Mouse (Mus musculus) myocyte (in vitro differentiated cells): ENCODE measurements around the gene Eif3i. TPM values are rescaled to one million over a fixed set of nuclear protein-coding genes. Genes with fewer than 3 reads are reported as not detected.

Experiments
- H3K27me3 ChIP-seq: one replicate; pipeline ENCODE4 v1.6.1; 2011; ENCODE audit not compliant: control insufficient read depth, insufficient read depth, insufficient read length
- H3K36me3 ChIP-seq: one replicate; pipeline ENCODE4 v1.6.1; 2011; ENCODE audit not compliant: control insufficient read depth, insufficient read depth
- H3K4me2 ChIP-seq: one replicate; pipeline ENCODE4 v1.6.1; 2011; ENCODE audit warnings: low read depth, control low read depth
- H3K4me3 ChIP-seq: one replicate; pipeline ENCODE4 v1.5.1; 2011; ENCODE audit warnings: mild to moderate bottlenecking, control low read depth, moderate library complexity
- H3K79me2 ChIP-seq: one replicate; pipeline ENCODE4 v1.6.1; 2011; ENCODE audit not compliant: control insufficient read depth, insufficient read depth
- H3ac ChIP-seq: one replicate; pipeline ENCODE4 v1.6.1; 2011; ENCODE audit not compliant: control insufficient read depth, insufficient read length
- E2F4 ChIP-seq: IDR thresholded peaks from one replicate; pipeline ENCODE4 v1.6.1; 2011; ENCODE audit warnings: mild to moderate bottlenecking, control low read depth, moderate library complexity; ENCODE audit not compliant: insufficient read depth
- MAX ChIP-seq: IDR thresholded peaks from one replicate; pipeline ENCODE4 v1.6.1; 2011; ENCODE audit warnings: low read depth, mild to moderate bottlenecking, control low read depth
- MYOD1 ChIP-seq, 3 experiments: IDR thresholded peaks; one replicate each; pipeline ENCODE4 v1.6.1; 2011; ENCODE audit warnings: control low read depth in 2 of 3, low read depth in 2 of 3, mild to moderate bottlenecking in 2 of 3, moderate library complexity in 1 of 3; ENCODE audit not compliant: insufficient read length in 2 of 3, control insufficient read depth in 1 of 3
- MYOG ChIP-seq, 3 experiments: IDR thresholded peaks; one replicate each; pipeline ENCODE4 v1.6.1; 2011; ENCODE audit warnings: control low read depth in 2 of 3, low read depth in 2 of 3, mild to moderate bottlenecking in 2 of 3; ENCODE audit not compliant: insufficient read length in 2 of 3, control insufficient read depth in 1 of 3, insufficient read depth in 1 of 3
- POLR2A ChIP-seq: IDR thresholded peaks from one replicate; pipeline ENCODE4 v1.6.1; 2011; ENCODE audit warnings: low read depth, mild to moderate bottlenecking, control low read depth, moderate library complexity; ENCODE audit not compliant: insufficient read length
- POLR2AphosphoS2 ChIP-seq: IDR thresholded peaks from one replicate; pipeline ENCODE4 v1.6.1; 2011; ENCODE audit warnings: low read depth, control low read depth; ENCODE audit not compliant: insufficient read length
- REST ChIP-seq: IDR thresholded peaks from one replicate; pipeline ENCODE4 v1.6.1; 2011; ENCODE audit warnings: mild to moderate bottlenecking, control low read depth, moderate library complexity; ENCODE audit not compliant: insufficient read depth, insufficient read length
- SRF ChIP-seq: IDR thresholded peaks from one replicate; pipeline ENCODE4 v1.6.1; 2011; ENCODE audit warnings: low read depth; ENCODE audit not compliant: control insufficient read depth, insufficient read length
- TCF12 ChIP-seq: IDR thresholded peaks from one replicate; pipeline ENCODE4 v1.6.1; 2011; ENCODE audit warnings: mild to moderate bottlenecking, control low read depth; ENCODE audit not compliant: poor library complexity, insufficient read depth, severe bottlenecking
- TCF3 ChIP-seq: IDR thresholded peaks from one replicate; pipeline ENCODE4 v1.6.1; 2011; ENCODE audit warnings: low read depth, control low read depth; ENCODE audit not compliant: insufficient read length
- USF1 ChIP-seq: IDR thresholded peaks from one replicate; pipeline ENCODE4 v1.6.1; 2011; ENCODE audit warnings: low read depth, mild to moderate bottlenecking, control low read depth, moderate library complexity
- polyA plus RNA-seq: library from polyadenylated mRNA; unstranded; fragments of >200 nt; fragmentation: generic; extraction: Trizol; gene quantifications from one replicate; pipeline ENCODE4 v1.2.1, GENCODE M21; 2012; ENCODE audit warnings: missing spikeins

Eif3i gene
- polyA plus RNA-seq, 1 experiment = 358 TPM

DNA sequence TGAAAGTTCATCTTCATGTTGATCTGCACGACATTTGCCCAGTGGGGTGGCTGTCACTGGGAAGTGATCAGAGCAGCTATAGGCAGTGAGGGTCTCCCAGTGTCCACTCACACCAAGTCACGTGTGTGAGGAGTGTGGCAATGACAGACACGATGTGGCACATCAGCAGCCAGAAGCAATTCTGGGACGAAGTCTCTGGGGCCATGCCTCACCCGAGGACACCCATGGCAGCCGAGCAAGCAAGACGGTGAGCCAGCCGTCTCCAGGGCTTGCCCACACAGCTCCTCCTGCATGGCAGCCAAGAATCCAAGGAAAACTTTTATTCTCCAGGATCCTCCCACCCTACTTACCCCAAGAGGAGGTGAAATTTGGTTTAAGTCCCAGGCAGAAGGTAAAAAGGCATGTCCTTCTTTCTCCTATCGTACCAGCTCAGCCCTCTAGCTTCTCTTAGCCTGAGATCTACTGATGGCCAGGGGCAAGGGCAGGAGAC, 15.4 kb upstream of the Eif3i start:
- no peaks in the 10 kb centered on the region for H3K27me3 ChIP-seq
- peaks cover 5% of the 10 kb centered on the region for H3K79me2 ChIP-seq
- H3K4me2 ChIP-seq = no peak overlapping the region
- H3K4me3 ChIP-seq = no peak overlapping the region
- H3ac ChIP-seq = no peak overlapping the region
- no peaks in the 10 kb centered on the region for H3K36me3 ChIP-seq
- TF ChIP-seq E2F4 (no peak), MYOG (IDR thresholded peaks at IDR 0.05; ENCODE audit: control insufficient read depth in 1 of 3, insufficient read depth in 1 of 3, insufficient read length in 2 of 3, low read depth in 2 of 3) (no peak), MYOD1 (IDR thresholded peaks at IDR 0.05; ENCODE audit: control insufficient read depth in 1 of 3, insufficient read length in 2 of 3, low read depth in 2 of 3) (no peak)

DNA sequence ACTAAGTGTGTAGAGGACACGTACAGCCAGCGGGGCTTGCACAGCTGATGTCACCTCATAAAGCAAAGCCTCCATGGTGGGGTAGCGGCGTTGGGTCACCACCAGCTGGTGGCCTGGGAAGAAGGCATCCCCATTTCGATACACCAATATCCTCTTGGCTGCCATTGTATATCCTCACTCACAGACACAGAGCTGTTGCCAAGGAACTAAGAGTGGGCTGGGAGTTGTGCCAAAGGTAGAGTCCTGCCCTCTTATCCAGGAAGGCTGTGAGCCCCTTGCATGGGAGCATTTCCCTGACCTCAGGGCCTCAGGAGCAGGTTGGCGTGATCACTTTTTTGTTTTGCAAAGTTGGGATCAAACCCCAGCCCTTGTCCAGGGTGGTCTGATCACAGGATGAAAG, 13.6 kb upstream of the Eif3i start, which contains the start of gene Dcdc2b:
TSS of gene Dcdc2b (minus strand) at position 165 of the 400 bp plus-strand sequence.
- TF ChIP-seq TCF12 (no peak), POLR2AphosphoS2 (peak; percentile 57)
- Histone ChIP-seq H3K4me2 (no peak within 1 kb of the TSS), H3K4me3 (no peak within 1 kb of the TSS), H3ac (no peak within 1 kb of the TSS), H3K79me2 (peaks cover 5% of the 10 kb centered on the region), H3K36me3 (no peaks in the 10 kb centered on the region), H3K27me3 (no peaks in the 10 kb centered on the region)

DNA sequence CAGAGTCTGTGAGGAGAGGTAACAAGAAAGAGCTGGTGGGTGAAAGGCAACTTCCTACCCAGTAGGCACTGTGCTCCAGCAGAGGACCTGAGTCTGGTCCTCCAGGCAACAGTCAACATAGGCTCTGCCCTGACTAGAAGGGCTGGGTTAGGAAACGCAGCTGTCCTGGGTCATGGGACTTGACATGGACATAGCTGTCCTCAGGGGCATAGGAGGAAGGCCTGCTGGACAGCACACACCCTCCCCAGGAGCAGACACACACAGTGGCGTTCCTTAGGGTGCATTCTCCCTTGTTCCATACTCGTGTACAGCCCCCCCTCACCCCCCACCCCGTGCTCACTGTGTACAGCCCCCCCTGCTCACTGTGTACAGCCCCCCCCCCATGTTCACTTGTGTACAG, 10.0 kb upstream of the Eif3i start:
- H3K4me2 ChIP-seq = no peak overlapping the region
- H3ac ChIP-seq = no peak overlapping the region
- TF ChIP-seq MYOG (IDR thresholded peaks at IDR 0.05; ENCODE audit: control insufficient read depth in 1 of 3, insufficient read depth in 1 of 3, insufficient read length in 2 of 3, low read depth in 2 of 3) (peak in 2 of 3 experiments; percentile 19 to 72), POLR2AphosphoS2 (peak; percentile 31), MYOD1 (IDR thresholded peaks at IDR 0.05; ENCODE audit: control insufficient read depth in 1 of 3, insufficient read length in 2 of 3, low read depth in 2 of 3) (peak in 2 of 3 experiments; percentile 17 to 52), E2F4 (no peak), MAX (no peak)
- no peaks in the 10 kb centered on the region for H3K27me3 ChIP-seq
- H3K4me3 ChIP-seq = no peak overlapping the region
- H3K79me2 ChIP-seq = no peaks in the 10 kb centered on the region
- peaks cover 5% of the 10 kb centered on the region for H3K36me3 ChIP-seq

- H3K79me2 ChIP-seq = no peaks in the 10 kb centered on the region
- no peaks in the 10 kb centered on the region for H3K27me3 ChIP-seq
- H3K36me3 ChIP-seq = peaks cover 5% of the 10 kb centered on the region
- H3K4me3 ChIP-seq = no peak overlapping the region
- H3K4me2 ChIP-seq = no peak overlapping the region
- H3ac ChIP-seq = no peak overlapping the region
- TF ChIP-seq USF1 (no peak), TCF12 (no peak), MAX (no peak), TCF3 (no peak), POLR2A (no peak), REST (no peak), MYOD1 (IDR thresholded peaks at IDR 0.05; ENCODE audit: control insufficient read depth in 1 of 3, insufficient read length in 2 of 3, low read depth in 2 of 3) (no peak), SRF (no peak)
Measured at GRCm38 (mm10) chr4:129610026-129610425, 9.6 kb upstream of the Eif3i start.

DNA sequence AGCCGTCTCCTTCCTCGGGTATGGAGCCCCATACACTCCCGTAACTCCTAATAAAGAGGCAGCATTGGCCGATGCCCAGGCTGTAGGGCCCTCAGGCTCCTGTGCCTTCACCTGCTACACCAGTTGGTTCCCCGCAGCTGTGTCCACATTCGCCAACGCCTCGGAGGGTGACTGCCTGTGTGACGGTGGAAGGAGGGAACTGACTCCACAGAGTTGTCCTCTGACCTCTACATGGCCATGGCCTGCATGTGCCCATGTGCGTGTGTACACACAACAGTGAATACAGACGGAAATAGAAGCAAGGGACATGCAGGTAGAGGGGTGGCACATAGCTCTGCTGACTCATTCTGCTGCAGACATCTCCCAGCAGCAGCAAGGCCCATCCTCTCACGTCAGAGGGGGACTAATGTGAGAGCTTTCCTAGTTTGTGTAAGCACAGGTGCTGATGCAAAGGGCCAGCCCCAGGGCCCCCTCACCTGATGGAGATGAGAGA, 8.7 kb upstream of the Eif3i start:
- H3K36me3 ChIP-seq = peaks cover 7% of the 10 kb centered on the region
- no peaks in the 10 kb centered on the region for H3K27me3 ChIP-seq
- no peak overlapping the region for H3K4me3 ChIP-seq
- H3ac ChIP-seq = no peak overlapping the region
- H3K4me2 ChIP-seq = no peak overlapping the region
- no peaks in the 10 kb centered on the region for H3K79me2 ChIP-seq
- TF ChIP-seq POLR2AphosphoS2 (peak; percentile 18), MAX (no peak)

- Histone ChIP-seq H3ac (no peak overlapping the region), H3K36me3 (peaks cover 12% of the 10 kb centered on the region)
Measured at GRCm38 (mm10) chr4:129608426-129609025, 8.1 kb upstream of the Eif3i start.

More at GRCm38 (mm10) chr4:129608426-129609025, 8.1 kb upstream of the Eif3i start:
- H3K79me2 ChIP-seq = peaks cover under 1% of the 10 kb centered on the region
- H3K27me3 ChIP-seq = no peaks in the 10 kb centered on the region
- H3K4me2 ChIP-seq = no peak overlapping the region
- H3K4me3 ChIP-seq = no peak overlapping the region
- TF ChIP-seq POLR2AphosphoS2 (peak; percentile 52), USF1 (no peak), TCF12 (no peak)
